Mouse (Mus musculus) midbrain, embryonic 14.5 days (tissue): ENCODE results near the gene Top1. TPM values are rescaled to one million over a fixed set of nuclear protein-coding genes. Genes with fewer than 3 reads are reported as not detected.
A peak's percentile ranks its signal among the peaks of the same experiment; 100 is the strongest.

Experiments
- ATAC-seq: fragments of 200-750 bp; cut with Nextera tagmentation; 2 replicates; pipeline ENCODE4 v1.8.0; 2017; ENCODE audit warnings: moderate number of reproducible peaks, moderate library complexity; ENCODE audit not compliant: low FRiP score, low TSS enrichment
- DNase-seq: peaks from one replicate; pipeline ENCODE4 v3.0.0-alpha.2; 2015
- H3K27ac ChIP-seq: fragments of 300-500 bp; sonication (generic); replicated peaks from 2 replicates; pipeline ENCODE4 v1.5.1; 2014; ENCODE audit warnings: mild to moderate bottlenecking, low read depth, low read length, moderate library complexity
- H3K27me3 ChIP-seq: fragments of 300-500 bp; sonication (generic); 2 replicates; pipeline ENCODE4 v1.6.1; 2014; ENCODE audit warnings: low read length, control low read depth, mixed read lengths; ENCODE audit not compliant: control insufficient read depth, insufficient read depth
- H3K36me3 ChIP-seq: fragments of 300-500 bp; sonication (generic); 2 replicates; pipeline ENCODE4 v1.6.1; 2014; ENCODE audit warnings: low read length, control low read depth; ENCODE audit not compliant: control insufficient read depth, insufficient read depth
- H3K4me1 ChIP-seq: fragments of 300-500 bp; sonication (generic); 2 replicates; pipeline ENCODE4 v1.6.1; 2014; ENCODE audit warnings: mild to moderate bottlenecking, antibody characterized with exemption, low read length, control low read depth; ENCODE audit not compliant: control insufficient read depth, insufficient read depth
- H3K4me2 ChIP-seq: fragments of 300-500 bp; sonication (generic); 2 replicates; pipeline ENCODE4 v1.6.1; 2014; ENCODE audit warnings: mild to moderate bottlenecking, low read length, moderate library complexity
- H3K4me3 ChIP-seq: fragments of 300-500 bp; sonication (generic); replicated peaks from 2 replicates; pipeline ENCODE4 v1.5.1; 2014; ENCODE audit warnings: low read depth, low read length
- H3K9ac ChIP-seq: fragments of 300-500 bp; sonication (generic); replicated peaks from 2 replicates; pipeline ENCODE4 v1.6.1; 2014; ENCODE audit warnings: mild to moderate bottlenecking, low read length, moderate library complexity
- H3K9me3 ChIP-seq: fragments of 300-500 bp; sonication (generic); 2 replicates; pipeline ENCODE4 v1.6.1; 2016; ENCODE audit warnings: low read length, control low read depth, mixed read lengths; ENCODE audit not compliant: control insufficient read depth
- WGBS: fragments of 180-500 bp; shearing (Covaris S2); extraction: QIAGEN DNeasy Blood & Tissue Kit; methylation state at CpG from one replicate; pipeline ENCODE4 v1.1.7; 2014; 5-methylcytosine and 5-hydroxymethylcytosine counted together
- polyA plus RNA-seq: library from polyadenylated mRNA; unstranded; fragments of >200 nt; fragmentation: Nextera tagmentation; extraction: Ambion mirVana; gene quantifications from 2 replicates; pipeline ENCODE4 v1.2.1, GENCODE M21; 2014

The Top1 gene
- polyA plus RNA-seq, 1 experiment from 2014 or later = 83.2 TPM

- H3K4me1 ChIP-seq = peaks cover 24% of the 10 kb centered on the region
- no peak overlapping the region for H3K27ac ChIP-seq
- H3K27me3 ChIP-seq = no peaks in the 10 kb centered on the region
- peak overlapping the region; percentile 100 for H3K4me3 ChIP-seq
- ATAC-seq (no peak), DNase-seq (no peak)
- H3K9ac ChIP-seq = no peak overlapping the region
- peaks cover 5% of the 10 kb centered on the region; the same call in 1 of the 2 replicates for H3K36me3 ChIP-seq
- no peaks in the 10 kb centered on the region for H3K9me3 ChIP-seq
- H3K4me2 ChIP-seq = peak overlapping the region; percentile 80
- 17% methylated on average over 2 of the region's 2 CpGs for WGBS
Measured at GRCm38 (mm10) chr2:160648097-160648496, 2.4 kb downstream of the Top1 start.

GRCm38 (mm10) chr2:160649072-160649471 lies 3.4 kb downstream of the Top1 start:
- H3K36me3 ChIP-seq = peaks cover 5% of the 10 kb centered on the region
- ATAC-seq = no peak
- peak overlapping the region; percentile 47 for H3K9ac ChIP-seq
- no peaks in the 10 kb centered on the region for H3K9me3 ChIP-seq
- peak overlapping the region; percentile 100 for H3K4me3 ChIP-seq
- WGBS = 83% methylated on average over 2 of the region's 2 CpGs
- H3K27ac ChIP-seq = no peak overlapping the region
- H3K4me1 ChIP-seq = peaks cover 24% of the 10 kb centered on the region
- H3K4me2 ChIP-seq = peak overlapping the region; percentile 80
- no peak for DNase-seq
- no peaks in the 10 kb centered on the region for H3K27me3 ChIP-seq

- no peaks in the 10 kb centered on the region for H3K9me3 ChIP-seq
- ATAC-seq (no peak), DNase-seq (no peak)
- H3K4me1 ChIP-seq = peaks cover 24% of the 10 kb centered on the region
- H3K27ac ChIP-seq = no peak overlapping the region
- no peaks in the 10 kb centered on the region for H3K27me3 ChIP-seq
- no peak overlapping the region for H3K9ac ChIP-seq
- H3K4me2 ChIP-seq = no peak overlapping the region
- H3K36me3 ChIP-seq = peaks cover 17% of the 10 kb centered on the region
- WGBS = 81% methylated on average over 2 of the region's 2 CpGs
- no peak overlapping the region for H3K4me3 ChIP-seq
Measured at GRCm38 (mm10) chr2:160651165-160651564, 5.5 kb downstream of the Top1 start.

GRCm38 (mm10) chr2:160653218-160653617 lies 7.5 kb downstream of the Top1 start:
- no peak overlapping the region for H3K4me3 ChIP-seq
- 90% methylated on average over 2 of the region's 2 CpGs for WGBS
- DNase-seq (no peak), ATAC-seq (no peak)
- H3K9me3 ChIP-seq = no peaks in the 10 kb centered on the region
- no peak overlapping the region for H3K9ac ChIP-seq
- H3K4me1 ChIP-seq = peaks cover 17% of the 10 kb centered on the region
- H3K27me3 ChIP-seq = no peaks in the 10 kb centered on the region
- peaks cover 21% of the 10 kb centered on the region for H3K36me3 ChIP-seq
- H3K4me2 ChIP-seq = no peak overlapping the region
- no peak overlapping the region for H3K27ac ChIP-seq

GRCm38 (mm10) chr2:160655561-160655960 lies 9.9 kb downstream of the Top1 start:
- Histone ChIP-seq H3K9ac (no peak overlapping the region), H3K27ac (no peak overlapping the region), H3K4me1 (peaks cover 4% of the 10 kb centered on the region; the same call in 1 of the 2 replicates), H3K4me2 (no peak overlapping the region), H3K4me3 (no peak overlapping the region), H3K9me3 (no peaks in the 10 kb centered on the region), H3K27me3 (no peaks in the 10 kb centered on the region), H3K36me3 (peaks cover 21% of the 10 kb centered on the region)
- WGBS = 97% methylated on average over 1 of the region's 1 CpGs
- DNase-seq (no peak), ATAC-seq (no peak)

GRCm38 (mm10) chr2:160656234-160656633 lies 10.5 kb downstream of the Top1 start:
- Histone ChIP-seq H3K9me3 (no peaks in the 10 kb centered on the region), H3K4me1 (peaks cover 4% of the 10 kb centered on the region; the same call in 1 of the 2 replicates), H3K27me3 (no peaks in the 10 kb centered on the region), H3K36me3 (peaks cover 21% of the 10 kb centered on the region), H3K4me3 (no peak overlapping the region), H3K9ac (no peak overlapping the region), H3K27ac (no peak overlapping the region), H3K4me2 (no peak overlapping the region)
- no peak for DNase-seq
- WGBS = 95% methylated on average over 1 of the region's 1 CpGs
- ATAC-seq = no peak

GRCm38 (mm10) chr2:160657801-160658442 lies 12.2 kb downstream of the Top1 start:
- 97% methylated on average over 12 of the region's 13 CpGs for WGBS
- Histone ChIP-seq H3K27ac (no peak overlapping the region), H3K4me3 (no peak overlapping the region), H3K9me3 (no peaks in the 10 kb centered on the region), H3K9ac (no peak overlapping the region), H3K4me1 (no peaks in the 10 kb centered on the region), H3K36me3 (peaks cover 18% of the 10 kb centered on the region), H3K27me3 (no peaks in the 10 kb centered on the region), H3K4me2 (no peak overlapping the region)
- ATAC-seq = no peak
- no peak for DNase-seq

GRCm38 (mm10) chr2:160658811-160659210 lies 13.1 kb downstream of the Top1 start:
- Histone ChIP-seq H3K9ac (no peak overlapping the region), H3K4me3 (no peak overlapping the region), H3K27me3 (no peaks in the 10 kb centered on the region), H3K27ac (no peak overlapping the region), H3K4me2 (no peak overlapping the region), H3K36me3 (peaks cover 16% of the 10 kb centered on the region), H3K4me1 (no peaks in the 10 kb centered on the region), H3K9me3 (no peaks in the 10 kb centered on the region)
- no peak for DNase-seq
- no peak for ATAC-seq

GRCm38 (mm10) chr2:160664421-160664820 lies 18.7 kb downstream of the Top1 start:
- H3K9ac ChIP-seq = no peak overlapping the region
- H3K27ac ChIP-seq = no peak overlapping the region
- no peak overlapping the region for H3K4me2 ChIP-seq
- no peaks in the 10 kb centered on the region for H3K27me3 ChIP-seq
- no peak overlapping the region for H3K4me3 ChIP-seq
- no peak for DNase-seq
- H3K4me1 ChIP-seq = no peaks in the 10 kb centered on the region
- H3K9me3 ChIP-seq = no peaks in the 10 kb centered on the region
- H3K36me3 ChIP-seq = no peaks in the 10 kb centered on the region
- no peak for ATAC-seq
